Mouse (Mus musculus) myocyte (in vitro differentiated cells): ENCODE measurements at regions not wholly inside any gene's neighbourhood (a gene's known extent, or its start where the extent isn't known, plus 50 kb on each side); places are given as distances from the start of the nearest gene placed in this dataset.

Source experiments
- H3K27me3 ChIP-seq: one replicate; pipeline ENCODE4 v1.6.1; 2011; ENCODE audit not compliant: control insufficient read depth, insufficient read depth, insufficient read length
- H3K36me3 ChIP-seq: one replicate; pipeline ENCODE4 v1.6.1; 2011; ENCODE audit not compliant: control insufficient read depth, insufficient read depth
- H3K4me2 ChIP-seq: one replicate; pipeline ENCODE4 v1.6.1; 2011; ENCODE audit warnings: low read depth, control low read depth
- H3K4me3 ChIP-seq: one replicate; pipeline ENCODE4 v1.5.1; 2011; ENCODE audit warnings: mild to moderate bottlenecking, control low read depth, moderate library complexity
- H3K79me2 ChIP-seq: one replicate; pipeline ENCODE4 v1.6.1; 2011; ENCODE audit not compliant: control insufficient read depth, insufficient read depth
- H3ac ChIP-seq: one replicate; pipeline ENCODE4 v1.6.1; 2011; ENCODE audit not compliant: control insufficient read depth, insufficient read length
- CEBPB ChIP-seq: IDR thresholded peaks from 2 replicates; pipeline ENCODE4 v1.6.1; 2011; ENCODE audit warnings: mild to moderate bottlenecking, moderate library complexity; ENCODE audit not compliant: poor library complexity, insufficient read depth, severe bottlenecking
- E2F4 ChIP-seq: IDR thresholded peaks from one replicate; pipeline ENCODE4 v1.6.1; 2011; ENCODE audit warnings: mild to moderate bottlenecking, control low read depth, moderate library complexity; ENCODE audit not compliant: insufficient read depth
- MAX ChIP-seq: IDR thresholded peaks from one replicate; pipeline ENCODE4 v1.6.1; 2011; ENCODE audit warnings: low read depth, mild to moderate bottlenecking, control low read depth
- MYOD1 ChIP-seq, 3 experiments: IDR thresholded peaks; one replicate each; pipeline ENCODE4 v1.6.1; 2011; ENCODE audit warnings: control low read depth in 2 of 3, low read depth in 2 of 3, mild to moderate bottlenecking in 2 of 3, moderate library complexity in 1 of 3; ENCODE audit not compliant: insufficient read length in 2 of 3, control insufficient read depth in 1 of 3
- MYOG ChIP-seq, 3 experiments: IDR thresholded peaks; one replicate each; pipeline ENCODE4 v1.6.1; 2011; ENCODE audit warnings: control low read depth in 2 of 3, low read depth in 2 of 3, mild to moderate bottlenecking in 2 of 3; ENCODE audit not compliant: insufficient read length in 2 of 3, control insufficient read depth in 1 of 3, insufficient read depth in 1 of 3
- POLR2A ChIP-seq: IDR thresholded peaks from one replicate; pipeline ENCODE4 v1.6.1; 2011; ENCODE audit warnings: low read depth, mild to moderate bottlenecking, control low read depth, moderate library complexity; ENCODE audit not compliant: insufficient read length
- POLR2AphosphoS2 ChIP-seq: IDR thresholded peaks from one replicate; pipeline ENCODE4 v1.6.1; 2011; ENCODE audit warnings: low read depth, control low read depth; ENCODE audit not compliant: insufficient read length
- REST ChIP-seq: IDR thresholded peaks from one replicate; pipeline ENCODE4 v1.6.1; 2011; ENCODE audit warnings: mild to moderate bottlenecking, control low read depth, moderate library complexity; ENCODE audit not compliant: insufficient read depth, insufficient read length
- SRF ChIP-seq: IDR thresholded peaks from one replicate; pipeline ENCODE4 v1.6.1; 2011; ENCODE audit warnings: low read depth; ENCODE audit not compliant: control insufficient read depth, insufficient read length
- TCF12 ChIP-seq: IDR thresholded peaks from one replicate; pipeline ENCODE4 v1.6.1; 2011; ENCODE audit warnings: mild to moderate bottlenecking, control low read depth; ENCODE audit not compliant: poor library complexity, insufficient read depth, severe bottlenecking
- TCF3 ChIP-seq: IDR thresholded peaks from one replicate; pipeline ENCODE4 v1.6.1; 2011; ENCODE audit warnings: low read depth, control low read depth; ENCODE audit not compliant: insufficient read length
- USF1 ChIP-seq: IDR thresholded peaks from one replicate; pipeline ENCODE4 v1.6.1; 2011; ENCODE audit warnings: low read depth, mild to moderate bottlenecking, control low read depth, moderate library complexity

GRCm38 (mm10) chr16:65369271-65369670 lies 151.0 kb upstream of the Pou1f1 start:
- H3ac ChIP-seq: no peak overlapping the region
- no peaks in the 10 kb centered on the region for H3K36me3 ChIP-seq
- no peaks in the 10 kb centered on the region for H3K79me2 ChIP-seq
- no peak overlapping the region for H3K4me3 ChIP-seq
- H3K27me3 ChIP-seq: no peaks in the 10 kb centered on the region
- TF ChIP-seq MYOG (IDR thresholded peaks at IDR 0.05; ENCODE audit: control insufficient read depth in 1 of 3, insufficient read depth in 1 of 3, insufficient read length in 2 of 3, low read depth in 2 of 3) (no peak), REST (no peak), POLR2A (no peak), MAX (no peak), USF1 (no peak), MYOD1 (IDR thresholded peaks at IDR 0.05; ENCODE audit: control insufficient read depth in 1 of 3, insufficient read length in 2 of 3, low read depth in 2 of 3) (no peak)
- H3K4me2 ChIP-seq: no peak overlapping the region

- Histone ChIP-seq H3K4me3 (no peak overlapping the region), H3K4me2 (no peak overlapping the region), H3ac (no peak overlapping the region), H3K36me3 (no peaks in the 10 kb centered on the region), H3K27me3 (no peaks in the 10 kb centered on the region), H3K79me2 (no peaks in the 10 kb centered on the region)
- TF ChIP-seq REST (no peak), POLR2A (no peak), TCF12 (no peak), SRF (no peak), TCF3 (no peak), MYOD1 (IDR thresholded peaks at IDR 0.05; ENCODE audit: control insufficient read depth in 1 of 3, insufficient read length in 2 of 3, low read depth in 2 of 3) (no peak), MAX (no peak), CEBPB (no peak), MYOG (IDR thresholded peaks at IDR 0.05; ENCODE audit: control insufficient read depth in 1 of 3, insufficient read depth in 1 of 3, insufficient read length in 2 of 3, low read depth in 2 of 3) (no peak), POLR2AphosphoS2 (no peak), USF1 (no peak)
Measured at GRCm38 (mm10) chr16:65370939-65371338, 149.4 kb upstream of the Pou1f1 start.

GRCm38 (mm10) chr16:65376553-65376952 lies 143.8 kb upstream of the Pou1f1 start:
- Histone ChIP-seq H3K4me2 (no peak overlapping the region), H3ac (no peak overlapping the region)

GRCm38 (mm10) chr16:65378276-65378675 lies 142.0 kb upstream of the Pou1f1 start:
- no peaks in the 10 kb centered on the region for H3K79me2 ChIP-seq
- no peak overlapping the region for H3ac ChIP-seq
- H3K4me3 ChIP-seq: no peak overlapping the region
- TF ChIP-seq POLR2AphosphoS2 (no peak), MAX (no peak), TCF3 (no peak), MYOD1 (IDR thresholded peaks at IDR 0.05; ENCODE audit: control insufficient read depth in 1 of 3, insufficient read length in 2 of 3, low read depth in 2 of 3) (no peak), SRF (no peak), POLR2A (no peak), TCF12 (no peak), CEBPB (no peak), USF1 (no peak), MYOG (IDR thresholded peaks at IDR 0.05; ENCODE audit: control insufficient read depth in 1 of 3, insufficient read depth in 1 of 3, insufficient read length in 2 of 3, low read depth in 2 of 3) (no peak), E2F4 (no peak), REST (no peak)
- no peak overlapping the region for H3K4me2 ChIP-seq
- H3K27me3 ChIP-seq: no peaks in the 10 kb centered on the region
- no peaks in the 10 kb centered on the region for H3K36me3 ChIP-seq

More at GRCm38 (mm10) chr16:65376553-65376952, 143.8 kb upstream of the Pou1f1 start:
- TF ChIP-seq USF1: no peak
- no peak for TF ChIP-seq MYOD1 (IDR thresholded peaks at IDR 0.05; ENCODE audit: control insufficient read depth in 1 of 3, insufficient read length in 2 of 3, low read depth in 2 of 3)
- no peak for TF ChIP-seq CEBPB
- no peak for TF ChIP-seq SRF
- TF ChIP-seq TCF12: no peak
- TF ChIP-seq REST: no peak
- no peak for TF ChIP-seq E2F4
- TF ChIP-seq MAX: no peak
- TF ChIP-seq MYOG (IDR thresholded peaks at IDR 0.05; ENCODE audit: control insufficient read depth in 1 of 3, insufficient read depth in 1 of 3, insufficient read length in 2 of 3, low read depth in 2 of 3): no peak
- no peak for TF ChIP-seq POLR2AphosphoS2
- no peak for TF ChIP-seq POLR2A
- no peak for TF ChIP-seq TCF3
- no peaks in the 10 kb centered on the region for H3K27me3 ChIP-seq
- no peaks in the 10 kb centered on the region for H3K79me2 ChIP-seq
- no peak overlapping the region for H3K4me3 ChIP-seq
- H3K36me3 ChIP-seq: no peaks in the 10 kb centered on the region

GRCm38 (mm10) chr16:65379939-65380338 lies 140.4 kb upstream of the Pou1f1 start:
- H3ac ChIP-seq: no peak overlapping the region
- H3K36me3 ChIP-seq: no peaks in the 10 kb centered on the region
- no peak overlapping the region for H3K4me3 ChIP-seq
- no peak for TF ChIP-seq REST
- H3K79me2 ChIP-seq: no peaks in the 10 kb centered on the region
- H3K4me2 ChIP-seq: no peak overlapping the region
- H3K27me3 ChIP-seq: no peaks in the 10 kb centered on the region
